Mouse (Mus musculus): ENCODE results near the gene Raet1e. TPM values are rescaled to one million over a fixed set of nuclear protein-coding genes. Genes with fewer than 3 reads are reported as not detected.
"Not testable (repeated sequence)": the region's sequence is repeated elsewhere in the genome, so short reads cannot be mapped to it uniquely, and the experiment has no call there.

Raet1e gene
- polyA plus RNA-seq, 1 experiment = 0.16 TPM

GRCm38 (mm10) chr10:22212012-22212696 is 53.8 kb downstream of the Raet1e start:
- not testable (repeated sequence) for H3K4me1 ChIP-seq (ENCODE audit: control insufficient read depth, insufficient read depth, low read length); H3K36me3 ChIP-seq (ENCODE audit: control insufficient read depth, insufficient read depth, low read length); H3K27me3 ChIP-seq (replicated peaks; ENCODE audit: control insufficient read depth, insufficient read depth, low read length); H3K4me3 ChIP-seq (ENCODE audit: insufficient read depth, low read depth, low read length); H3K27ac ChIP-seq (ENCODE audit: insufficient read depth, low read depth, low read length)
- peak; percentile 40 for DNase-seq
- WGBS = 8% methylated on average over 9 of the region's 11 CpGs
- peak; percentile 33 for TF ChIP-seq CTCF (conservative IDR thresholded peaks at IDR 0.05; ENCODE audit: insufficient read depth, insufficient read length, low read depth, low read length)

GRCm38 (mm10) chr10:22223474-22224349 is 65.3 kb downstream of the Raet1e start:
- 20% methylated on average over 1 of the region's 7 CpGs for WGBS
- peak; percentile 4 for DNase-seq
- not testable (repeated sequence) for H3K27me3 ChIP-seq (replicated peaks; ENCODE audit: control insufficient read depth, insufficient read depth, low read length); H3K36me3 ChIP-seq (ENCODE audit: control insufficient read depth, insufficient read depth, low read length); H3K4me1 ChIP-seq (ENCODE audit: control insufficient read depth, insufficient read depth, low read length); H3K27ac ChIP-seq (ENCODE audit: insufficient read depth, low read depth, low read length); H3K4me3 ChIP-seq (ENCODE audit: insufficient read depth, low read depth, low read length)

DNA sequence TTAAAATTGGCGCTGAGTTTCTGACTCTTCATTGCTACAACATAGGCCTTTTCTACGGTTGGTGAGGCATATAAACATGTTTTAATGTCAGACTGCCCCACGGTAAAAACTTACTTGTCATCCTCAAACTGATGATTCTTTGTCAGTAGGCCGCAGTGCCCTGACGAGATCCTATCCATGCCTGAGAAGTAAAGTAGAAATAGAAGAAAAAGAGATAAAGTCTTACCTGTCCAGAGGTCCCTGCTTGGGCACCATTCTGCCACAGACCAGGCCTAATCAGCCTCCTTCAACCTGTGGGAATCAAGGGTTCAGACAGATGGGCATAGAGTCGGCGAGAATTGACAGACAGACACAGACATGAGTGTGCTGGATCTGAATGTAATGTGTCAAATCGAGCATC is 106.7 kb downstream of the Raet1e start:
- no peak overlapping the region for H3K4me3 ChIP-seq (ENCODE audit: insufficient read depth, low read depth, low read length)
- 96% methylated on average over 8 of the region's 8 CpGs for WGBS
- TF ChIP-seq CTCF (conservative IDR thresholded peaks at IDR 0.05; ENCODE audit: insufficient read depth, insufficient read length, low read depth, low read length) (no peak), POLR2A (IDR thresholded peaks at IDR 0.05; ENCODE audit: low read depth, low read length) (no peak)
- no peaks in the 10 kb centered on the region for H3K36me3 ChIP-seq (ENCODE audit: control insufficient read depth, insufficient read depth, low read length)
- H3K27ac ChIP-seq (ENCODE audit: insufficient read depth, low read depth, low read length) = no peak overlapping the region
- no peak for DNase-seq
- no peaks in the 10 kb centered on the region for H3K27me3 ChIP-seq (replicated peaks; ENCODE audit: control insufficient read depth, insufficient read depth, low read length)
- no peaks in the 10 kb centered on the region for H3K4me1 ChIP-seq (ENCODE audit: control insufficient read depth, insufficient read depth, low read length)

DNA sequence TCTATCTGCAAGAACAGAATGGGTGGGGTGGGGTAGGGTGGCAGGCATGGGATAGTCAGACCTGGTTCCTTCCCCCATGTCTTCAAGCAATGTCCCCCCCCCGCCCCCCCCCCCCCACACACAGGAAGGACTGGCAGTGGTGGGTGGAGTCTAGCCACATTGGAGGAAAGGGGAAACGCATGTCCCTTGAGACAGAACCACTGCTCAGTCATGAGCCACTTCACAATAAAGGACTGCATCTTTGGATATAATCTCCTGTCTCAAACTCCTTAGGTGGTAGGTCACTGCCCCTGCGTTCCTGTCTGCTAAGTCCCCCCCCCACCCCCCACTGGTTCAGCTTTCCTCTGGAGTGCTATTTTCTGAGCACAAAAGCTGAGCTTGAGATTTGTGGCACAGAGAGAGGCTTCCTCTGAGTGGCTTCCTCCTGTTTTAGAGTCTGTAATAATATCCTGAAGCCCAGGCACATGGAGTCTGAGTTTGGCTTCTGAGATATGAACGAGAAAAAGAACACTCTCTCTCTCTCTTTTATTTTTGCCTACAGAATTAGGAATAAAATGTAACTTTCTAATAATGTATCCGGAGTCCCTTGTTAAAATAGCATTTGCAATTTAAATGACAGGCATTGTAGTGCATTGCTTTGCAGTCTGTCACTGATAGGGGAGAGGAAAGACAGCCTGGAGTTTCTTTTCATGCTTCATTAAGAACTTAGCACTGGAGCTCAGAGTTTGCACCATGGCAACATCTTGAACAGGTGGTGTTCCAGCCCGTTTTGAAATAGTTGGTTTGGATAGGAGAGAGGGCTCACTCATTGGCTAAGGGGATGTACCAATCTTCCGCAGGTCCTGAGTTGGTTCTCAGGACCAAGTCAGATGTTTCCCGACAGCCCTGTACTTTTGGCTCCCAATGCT is 112.8 kb downstream of the Raet1e start:
- H3K27me3 ChIP-seq (replicated peaks; ENCODE audit: control insufficient read depth, insufficient read depth, low read length); DNase-seq; H3K4me3 ChIP-seq (ENCODE audit: insufficient read depth, low read depth, low read length); H3K36me3 ChIP-seq (ENCODE audit: control insufficient read depth, insufficient read depth, low read length); H3K4me1 ChIP-seq (ENCODE audit: control insufficient read depth, insufficient read depth, low read length); H3K27ac ChIP-seq (ENCODE audit: insufficient read depth, low read depth, low read length): not testable (repeated sequence)
- WGBS = 24% methylated on average over 7 of the region's 8 CpGs

DNA sequence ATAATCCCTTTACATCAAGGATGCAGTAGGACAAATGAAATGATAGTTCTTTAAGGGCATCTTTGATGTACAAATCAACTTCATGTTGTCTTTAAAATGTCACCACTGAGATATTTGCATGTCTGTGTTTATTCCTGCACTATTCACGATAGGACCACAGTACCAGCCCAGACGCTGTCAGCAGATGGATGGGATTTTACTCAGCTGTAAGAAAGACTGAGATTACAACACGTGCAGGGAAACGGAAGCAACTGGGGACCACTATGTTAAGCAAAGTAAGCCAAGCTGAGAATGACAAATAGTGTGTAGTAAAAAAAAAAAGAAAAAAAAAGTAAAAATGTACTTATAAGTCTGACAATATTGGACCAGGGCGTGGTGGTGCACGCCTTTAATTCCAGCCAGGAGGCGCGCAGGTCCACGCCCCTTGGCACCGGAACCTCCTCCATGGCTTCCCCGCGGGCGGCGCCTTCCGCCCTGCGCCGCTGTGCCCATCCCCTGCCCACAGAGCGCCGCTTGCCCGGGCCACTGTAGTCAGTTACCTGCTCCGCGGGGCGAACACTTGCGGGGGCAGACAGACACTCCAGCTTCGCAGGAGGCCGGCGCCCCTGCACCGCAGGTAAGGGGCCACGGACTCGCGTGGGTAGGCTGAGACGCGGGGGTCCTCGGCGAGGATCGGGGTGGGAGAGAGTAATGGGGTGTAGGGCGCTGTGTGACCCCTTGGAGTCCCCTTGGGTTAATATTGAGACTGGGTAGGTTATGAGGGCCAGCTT is 114.7 kb downstream of the Raet1e start:
- 4% methylated on average over 37 of the region's 37 CpGs for WGBS
- peak; percentile 1 for DNase-seq

GRCm38 (mm10) chr10:22273684-22274305 is 115.4 kb downstream of the Raet1e start:
- Histone ChIP-seq H3K4me1 (ENCODE audit: control insufficient read depth, insufficient read depth, low read length) (no peaks in the 10 kb centered on the region), H3K27me3 (replicated peaks; ENCODE audit: control insufficient read depth, insufficient read depth, low read length) (no peaks in the 10 kb centered on the region), H3K27ac (ENCODE audit: insufficient read depth, low read depth, low read length) (no peak overlapping the region), H3K4me3 (ENCODE audit: insufficient read depth, low read depth, low read length) (peak overlapping the region; percentile 26; the same call in 1 of the 2 replicates), H3K36me3 (ENCODE audit: control insufficient read depth, insufficient read depth, low read length) (no peaks in the 10 kb centered on the region)
- WGBS = 3% methylated on average over 41 of the region's 41 CpGs
- TF ChIP-seq CTCF (conservative IDR thresholded peaks at IDR 0.05; ENCODE audit: insufficient read depth, insufficient read length, low read depth, low read length) (no peak), POLR2A (IDR thresholded peaks at IDR 0.05; ENCODE audit: low read depth, low read length) (no peak)
- no peak for DNase-seq

More for the DNA sequence above, 114.7 kb downstream of the Raet1e start:
- H3K27me3 ChIP-seq (replicated peaks; ENCODE audit: control insufficient read depth, insufficient read depth, low read length); H3K36me3 ChIP-seq (ENCODE audit: control insufficient read depth, insufficient read depth, low read length); H3K4me1 ChIP-seq (ENCODE audit: control insufficient read depth, insufficient read depth, low read length); H3K27ac ChIP-seq (ENCODE audit: insufficient read depth, low read depth, low read length): not testable (repeated sequence)
- H3K4me3 ChIP-seq (ENCODE audit: insufficient read depth, low read depth, low read length) = peak overlapping the region; percentile 28
